Mouse (Mus musculus): ENCODE results near the gene 4930583I09Rik.

DNA sequence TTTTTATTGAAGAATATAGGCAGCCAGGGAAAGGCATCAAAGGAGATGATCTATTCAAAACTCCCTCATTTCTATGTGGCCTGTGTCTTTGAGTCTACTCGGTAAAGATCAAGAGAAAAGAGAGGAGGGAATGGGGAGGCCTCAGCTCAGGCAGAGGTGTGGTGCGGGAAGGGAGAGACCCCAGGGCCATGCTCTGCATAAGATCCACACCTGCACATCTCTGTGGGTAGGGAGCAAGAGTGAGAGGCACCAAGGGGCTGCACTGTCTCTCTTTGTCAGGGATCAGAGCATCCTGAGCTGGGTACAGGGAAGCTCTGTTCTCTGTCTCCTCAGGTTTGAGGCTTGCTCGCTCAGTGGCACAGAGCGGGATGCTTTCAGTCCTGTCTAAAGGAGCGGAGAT, 8.4 kb downstream of the 4930583I09Rik start:
- TF ChIP-seq CTCF (IDR thresholded peaks at IDR 0.05; ENCODE audit: extremely low read depth, insufficient read length, insufficient replicate concordance, low read depth, low read length) (no peak), POLR2A (IDR thresholded peaks at IDR 0.05; ENCODE audit: low read depth, low read length) (no peak)
